Mouse (Mus musculus): ENCODE measurements at regions not wholly inside any gene's neighbourhood (a gene's known extent, or its start where the extent isn't known, plus 50 kb on each side); places are given as distances from the start of the nearest gene placed in this dataset.

- no peak for DNase-seq (ENCODE audit: low read depth)
Measured at GRCm38 (mm10) chr5:21109030-21109429, 53.3 kb upstream of the Ptpn12 start.

DNA sequence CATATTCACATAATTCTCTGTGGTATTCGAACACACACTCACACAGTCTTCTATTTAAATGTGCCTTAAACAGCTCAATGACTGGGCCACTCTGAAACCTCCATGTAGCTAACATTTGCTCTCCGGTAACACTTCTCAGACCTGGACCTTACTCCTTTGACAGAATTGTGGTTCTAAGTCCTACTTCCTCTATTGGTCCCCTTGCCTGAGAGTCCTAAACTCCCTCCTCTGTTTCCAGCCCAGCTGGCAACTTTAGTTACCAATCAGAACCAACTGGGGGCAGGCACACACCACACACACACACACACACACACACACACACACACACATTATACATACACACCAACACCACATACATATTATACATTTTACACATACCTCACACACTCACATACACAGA, 57.7 kb upstream of the Ptpn12 start:
- no peak for DNase-seq (ENCODE audit: low read depth)

- DNase-seq (ENCODE audit: low read depth), result no peak
Measured at GRCm38 (mm10) chr5:21115552-21115951, 59.8 kb upstream of the Ptpn12 start.

DNA sequence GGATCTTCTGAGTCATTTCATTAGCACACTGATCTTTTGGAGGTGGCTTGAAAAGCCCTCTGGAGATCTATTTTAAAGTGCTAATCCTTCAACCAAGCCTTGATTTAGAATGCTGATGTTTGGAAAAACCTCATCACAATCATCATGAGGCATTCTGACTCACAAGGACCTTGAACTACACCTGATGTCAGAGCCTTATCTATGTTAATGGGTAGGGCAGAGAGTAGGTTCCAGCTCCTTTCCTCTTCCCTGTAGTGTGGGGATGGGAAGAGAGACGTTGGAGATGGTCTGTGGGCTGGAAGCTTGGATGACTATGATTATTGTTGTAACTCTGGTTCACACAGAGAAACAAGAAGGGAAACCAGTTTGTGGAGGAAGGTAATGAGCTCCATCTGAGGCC, 63.0 kb upstream of the Gsap start:
- no peak for DNase-seq (ENCODE audit: low read depth)

- no peak for DNase-seq (ENCODE audit: low read depth)
Measured at GRCm38 (mm10) chr5:21125085-21125484, 61.0 kb upstream of the Gsap start.

GRCm38 (mm10) chr5:21131173-21131572, 54.9 kb upstream of the Gsap start:
- DNase-seq (ENCODE audit: low read depth), result peak; percentile 34

GRCm38 (mm10) chr5:21131943-21132342, 54.1 kb upstream of the Gsap start:
- no peak for DNase-seq (ENCODE audit: low read depth)

- no peak for DNase-seq (ENCODE audit: low read depth)
Measured at GRCm38 (mm10) chr5:21135476-21135875, 50.6 kb upstream of the Gsap start.

DNA sequence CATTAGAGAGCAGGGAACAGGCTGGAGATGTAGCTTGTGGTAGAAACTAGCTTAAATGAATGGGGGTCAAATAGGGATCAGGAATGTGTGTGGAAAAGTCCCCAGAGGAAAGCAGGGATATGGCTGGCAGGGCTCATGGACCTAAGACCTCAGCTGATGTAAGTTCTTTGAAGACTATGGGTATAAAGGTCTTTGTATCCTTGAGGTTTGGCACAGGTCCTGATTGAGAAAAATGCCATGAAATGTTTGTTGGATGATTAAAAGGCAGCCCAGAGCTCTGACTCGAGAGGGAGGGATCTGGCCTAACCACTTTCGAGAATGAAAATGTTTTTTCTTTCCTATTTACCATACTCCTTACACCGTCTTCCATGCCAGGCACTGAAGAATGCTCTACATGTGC, 50.0 kb upstream of the Gsap start:
- DNase-seq (ENCODE audit: low read depth), result peak; percentile 75

All from NIH3T3 (cell line).